Mouse (Mus musculus) cortical plate, adult 2 months (tissue): ENCODE measurements around the gene Syt16. TPM values are rescaled to one million over a fixed set of nuclear protein-coding genes. Genes with fewer than 3 reads are reported as not detected.

Experiments
- H3K27ac ChIP-seq: fragments of 200-500 bp; 2 replicates; pipeline ENCODE4 v1.5.1; 2012; ENCODE audit warnings: low read length, control low read depth, inconsistent platforms; ENCODE audit not compliant: insufficient read depth
- H3K4me1 ChIP-seq: fragments of 200-500 bp; 2 replicates; pipeline ENCODE4 v1.6.1; 2011; ENCODE audit warnings: low read length; ENCODE audit not compliant: control insufficient read depth, insufficient read depth
- H3K4me3 ChIP-seq: fragments of 200-500 bp; 2 replicates; pipeline ENCODE4 v1.5.1; 2011; ENCODE audit warnings: mild to moderate bottlenecking, low read length, control low read depth; ENCODE audit not compliant: insufficient read depth
- CTCF ChIP-seq: fragments of 200-500 bp; IDR thresholded peaks from 2 replicates; pipeline ENCODE4 v1.5.1; 2011; ENCODE audit warnings: mild to moderate bottlenecking, control low read depth, low read length; ENCODE audit not compliant: insufficient read depth; ENCODE audit errors: extremely low read depth
- POLR2A ChIP-seq: fragments of 200-500 bp; IDR thresholded peaks from 2 replicates; pipeline ENCODE4 v1.6.1; 2011; ENCODE audit warnings: mild to moderate bottlenecking, low read length, control low read depth; ENCODE audit not compliant: insufficient read depth; ENCODE audit errors: extremely low read depth
- polyA plus RNA-seq: library from polyadenylated mRNA; depleted of rRNA; stranded (reverse); fragments of >200 nt; gene quantifications from 2 replicates; pipeline ENCODE4 v1.2.3, GENCODE M21; 2012; rRNA removed

The Syt16 gene
- polyA plus RNA-seq, 1 experiment = 64.3 TPM

DNA sequence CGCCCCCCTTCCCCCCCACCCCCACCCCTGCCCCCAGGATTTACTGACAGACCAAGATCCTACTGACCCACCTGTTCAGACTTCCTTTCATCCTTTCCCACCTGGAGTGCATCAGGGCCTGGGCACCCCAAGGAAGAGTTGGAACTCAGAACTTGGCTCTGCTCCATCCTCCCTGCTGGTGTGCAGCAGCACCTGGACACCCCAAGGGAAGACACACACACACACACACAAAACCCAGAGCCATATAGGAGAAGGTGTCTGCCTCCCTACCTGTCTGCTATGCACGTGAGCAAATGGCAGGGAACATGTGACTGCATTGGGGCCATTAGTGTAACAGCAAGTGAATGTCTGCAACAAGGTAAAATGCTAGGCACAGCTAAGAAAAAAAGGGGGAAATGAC, 317.8 kb downstream of the Syt16 start:
- H3K27ac ChIP-seq = no peak overlapping the region
- TF ChIP-seq CTCF (no peak), POLR2A (no peak)
- H3K4me3 ChIP-seq = no peak overlapping the region
- H3K4me1 ChIP-seq = 0 out of 2 replicates have a peak, but pooled peaks cover 1% of the 10 kb centered on the region

DNA sequence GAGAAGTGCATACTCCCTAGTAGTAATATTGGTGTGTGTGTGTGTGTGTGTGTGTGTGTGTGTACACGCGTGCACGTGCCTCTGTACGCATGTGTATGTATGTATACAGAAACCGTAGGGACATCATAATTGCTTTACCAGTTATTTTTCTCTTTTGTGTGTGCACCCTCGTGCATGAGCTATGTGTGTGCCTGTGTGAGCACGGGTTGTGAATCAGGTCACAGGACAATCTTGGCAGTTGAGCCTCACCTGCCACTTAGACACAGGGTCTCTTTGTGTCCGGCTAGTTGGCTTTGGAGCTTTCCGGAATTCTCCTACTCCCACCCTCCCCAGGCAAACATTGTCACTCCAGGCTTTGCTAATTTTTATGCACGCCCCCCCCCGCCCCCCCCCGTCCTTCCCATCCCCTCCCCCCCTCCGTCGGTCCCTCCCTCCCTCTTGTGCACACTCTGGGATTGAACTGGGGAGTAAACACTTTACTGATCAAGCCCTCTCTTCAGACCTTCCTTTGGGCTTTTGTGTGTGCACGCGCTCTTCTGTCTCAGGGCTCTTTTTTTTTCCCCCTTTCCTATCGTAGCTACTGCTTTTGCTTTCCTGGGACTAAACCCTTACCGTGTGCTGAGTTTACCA, 319.0 kb downstream of the Syt16 start, which contains the start of gene Gm11042:
Gm11042 (minus strand) TSS at position 51 of the 630 bp plus-strand sequence.
- TF ChIP-seq POLR2A (no peak), CTCF (no peak)
- H3K4me1 ChIP-seq = 0 out of 2 replicates have a peak, but pooled peaks cover 1% of the 10 kb centered on the region
- no peak within 1 kb of the TSS for H3K27ac ChIP-seq
- peak within 1 kb of the TSS; percentile 33 for H3K4me3 ChIP-seq

DNA sequence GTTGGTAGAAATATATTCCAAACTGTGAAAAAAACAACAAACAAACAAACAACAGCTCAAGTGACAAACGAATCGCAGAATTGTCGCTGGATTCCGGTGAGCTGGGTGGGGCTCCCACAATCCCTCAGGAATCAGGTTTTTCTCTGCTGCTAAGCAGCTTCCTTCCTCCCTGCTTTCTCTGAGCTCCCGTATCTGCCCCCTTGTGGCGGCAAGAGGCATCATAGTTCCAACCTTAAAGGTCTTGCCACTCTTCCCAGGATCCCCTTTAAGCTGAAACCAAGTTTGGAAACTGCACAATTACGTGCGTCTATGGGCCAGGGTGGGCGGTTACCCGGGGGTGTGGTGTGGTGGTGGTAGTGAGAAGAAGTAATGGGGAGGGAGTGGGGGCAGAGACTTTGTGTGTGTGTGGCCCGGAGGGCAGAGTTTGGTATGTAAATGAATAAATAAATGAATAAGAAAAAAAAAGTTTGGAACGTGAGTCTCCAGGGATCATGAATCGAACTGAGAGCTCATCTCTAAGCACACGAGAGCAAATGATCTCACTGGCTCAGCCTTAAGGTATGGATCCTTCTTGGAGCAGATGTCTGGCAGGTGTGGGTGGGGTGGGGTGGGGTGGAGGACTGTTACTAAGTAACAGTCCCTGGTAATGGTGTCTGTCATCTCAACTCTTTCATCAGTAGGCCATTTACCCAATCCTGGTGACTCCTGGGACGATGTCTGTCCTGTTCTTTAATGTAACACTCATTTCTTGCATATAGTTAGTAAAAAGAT, 319.7 kb downstream of the Syt16 start:
- no peak overlapping the region for H3K27ac ChIP-seq
- H3K4me3 ChIP-seq = peak overlapping the region; percentile 33
- TF ChIP-seq POLR2A = peak; percentile 69
- peak; percentile 73 for TF ChIP-seq CTCF
- 0 out of 2 replicates have a peak, but pooled peaks cover 1% of the 10 kb centered on the region for H3K4me1 ChIP-seq

DNA sequence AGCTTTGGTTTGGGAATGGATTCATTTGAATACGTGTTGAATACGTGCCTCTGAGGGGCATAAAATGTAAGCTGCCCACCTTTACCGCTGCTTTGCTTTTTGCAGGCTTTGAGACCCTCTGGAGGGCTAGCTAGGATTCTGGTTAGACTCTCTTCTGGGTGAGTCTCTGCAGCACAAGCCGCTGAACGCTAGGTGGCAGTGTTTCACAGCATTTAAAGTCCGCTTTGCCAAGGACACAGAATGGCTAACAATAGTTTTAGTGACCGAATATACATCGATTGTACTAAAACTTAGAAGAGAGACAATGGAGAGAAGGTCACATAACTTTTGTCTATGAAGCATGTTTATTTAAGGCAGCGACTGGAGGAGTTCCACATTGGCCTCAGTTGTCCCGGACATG, 322.9 kb downstream of the Syt16 start:
- H3K4me1 ChIP-seq = 0 out of 2 replicates have a peak, but pooled peaks cover 1% of the 10 kb centered on the region
- no peak overlapping the region for H3K27ac ChIP-seq
- no peak overlapping the region for H3K4me3 ChIP-seq
- TF ChIP-seq CTCF (peak; percentile 96), POLR2A (no peak)

DNA sequence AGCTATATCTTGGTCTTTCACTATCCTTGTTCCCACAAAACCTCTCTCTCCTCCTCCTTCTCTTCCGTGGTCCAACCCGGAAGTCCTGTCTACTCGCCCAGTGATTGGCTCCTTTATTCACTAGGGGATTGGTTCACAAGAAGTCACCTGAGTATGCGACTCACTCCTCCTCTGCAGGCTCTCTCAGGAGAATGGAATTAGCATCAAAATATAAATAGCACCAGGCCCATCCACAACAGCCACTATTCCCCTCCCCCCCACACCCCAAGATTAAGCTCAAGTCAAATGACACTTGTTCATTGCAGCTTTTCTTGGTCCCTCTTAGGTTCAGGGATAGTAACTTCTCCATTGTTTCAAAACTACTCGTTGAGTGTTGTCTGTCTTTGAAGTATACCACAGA, 324.5 kb downstream of the Syt16 start:
- TF ChIP-seq CTCF = no peak
- TF ChIP-seq POLR2A = no peak
- H3K4me3 ChIP-seq = no peak overlapping the region
- no peak overlapping the region for H3K27ac ChIP-seq
- peaks cover 2% of the 10 kb centered on the region; the same call in 1 of the 2 replicates for H3K4me1 ChIP-seq

Other genes with a start within 250 kb of the Syt16 start
- 35.9 and 36.2 TPM in 2 replicates for gene Hif1a, start 96.3 kb upstream of the Syt16 start, polyA plus RNA-seq
- not detected in 2 replicates for gene Gm49321, start 60.0 kb upstream of the Syt16 start, polyA plus RNA-seq
- gene Snapc1, start 33.2 kb upstream of the Syt16 start, polyA plus RNA-seq = 31.3 and 32.0 TPM in 2 replicates